Mouse (Mus musculus) heart, embryonic 11.5 days (tissue): ENCODE data around the gene Eif3k. TPM values are rescaled to one million over a fixed set of nuclear protein-coding genes. Genes with fewer than 3 reads are reported as not detected.

ENCODE experiments used
- ATAC-seq: fragments of 200-750 bp; cut with Nextera tagmentation; replicated peaks from 2 replicates; pipeline ENCODE4 v1.8.0; 2017; ENCODE audit warnings: moderate library complexity; ENCODE audit not compliant: insufficient number of reproducible peaks, low FRiP score, low TSS enrichment
- H3K27ac ChIP-seq: fragments of 300-500 bp; sonication (generic); 2 replicates; pipeline ENCODE4 v1.5.1; 2014; ENCODE audit warnings: mild to moderate bottlenecking, low read depth, low read length
- H3K27me3 ChIP-seq: fragments of 300-500 bp; sonication (generic); 2 replicates; pipeline ENCODE4 v1.6.1; 2014; ENCODE audit warnings: mild to moderate bottlenecking, low read length, mixed read lengths; ENCODE audit not compliant: control insufficient read depth, insufficient read depth
- H3K36me3 ChIP-seq: fragments of 300-500 bp; sonication (generic); 2 replicates; pipeline ENCODE4 v1.6.1; 2014; ENCODE audit warnings: mild to moderate bottlenecking, low read length, moderate library complexity, mixed read lengths; ENCODE audit not compliant: control insufficient read depth, insufficient read depth
- H3K4me1 ChIP-seq: fragments of 300-500 bp; sonication (generic); 2 replicates; pipeline ENCODE4 v1.6.1; 2014; ENCODE audit warnings: low read length; ENCODE audit not compliant: control insufficient read depth, insufficient read depth
- H3K4me2 ChIP-seq: fragments of 300-500 bp; sonication (generic); 2 replicates; pipeline ENCODE4 v1.6.1; 2014; ENCODE audit warnings: mild to moderate bottlenecking, moderate library complexity
- H3K4me3 ChIP-seq: fragments of 300-500 bp; sonication (generic); 2 replicates; pipeline ENCODE4 v1.5.1; 2014; ENCODE audit warnings: low read depth, low read length
- H3K9ac ChIP-seq: fragments of 300-500 bp; sonication (generic); 2 replicates; pipeline ENCODE4 v1.6.1; 2014; ENCODE audit warnings: mild to moderate bottlenecking, low read depth, low read length, moderate library complexity
- H3K9me3 ChIP-seq: fragments of 300-500 bp; sonication (generic); replicated peaks from 2 replicates; pipeline ENCODE4 v1.6.1; 2016; ENCODE audit warnings: low read length; ENCODE audit not compliant: control insufficient read depth
- WGBS: fragments of 180-500 bp; shearing (Covaris S2); extraction: QIAGEN DNeasy Blood & Tissue Kit; methylation state at CpG from one replicate; pipeline ENCODE4 v1.1.7; 2014; ENCODE audit not compliant: insufficient replicate concordance; 5-methylcytosine and 5-hydroxymethylcytosine counted together
- polyA plus RNA-seq: library from polyadenylated mRNA; unstranded; fragments of >200 nt; fragmentation: Nextera tagmentation; extraction: Ambion mirVana; gene quantifications from 2 replicates; pipeline ENCODE4 v1.2.1, GENCODE M21; 2014

Gene Eif3k
- polyA plus RNA-seq = 278 and 286 TPM in 2 replicates

DNA sequence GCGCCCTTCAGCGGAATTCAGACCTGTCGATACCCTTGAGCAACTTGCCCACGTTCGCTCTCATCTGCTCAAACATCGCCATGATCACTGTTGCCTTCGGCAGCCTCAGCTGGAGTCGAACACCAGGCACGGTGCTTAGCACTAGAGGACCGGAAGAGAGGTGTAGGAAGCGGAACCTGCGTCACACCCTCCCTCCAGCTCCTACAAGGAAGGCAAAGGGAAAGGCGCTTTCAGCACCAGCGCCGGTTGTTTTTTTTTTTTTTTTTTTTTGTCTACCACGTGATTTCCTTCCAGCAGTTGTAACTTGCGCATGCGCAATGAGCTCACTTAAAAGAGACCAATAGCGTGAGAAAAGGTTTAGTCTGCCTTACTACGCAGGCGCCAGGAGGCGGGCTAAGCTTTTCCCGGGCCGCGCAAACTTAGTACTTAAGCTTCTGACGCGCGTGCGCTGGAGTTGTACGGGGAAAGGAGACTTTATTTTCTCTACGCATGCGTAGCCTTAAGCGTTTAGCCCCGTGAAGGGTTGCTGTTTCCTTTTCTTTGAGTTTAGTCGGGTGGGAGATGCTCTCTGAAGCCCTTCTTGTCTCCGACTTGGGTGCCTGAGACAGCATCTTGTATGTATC is at the start of gene Eif3k, which contains the start of gene Map4k1:
Gene Eif3k (minus strand): TSS at position 214 of the 623 bp plus-strand sequence.
Gene Map4k1 (plus strand): TSS at position 400 of the 623 bp plus-strand sequence.
- peak within 1 kb of the TSS; percentile 91 for H3K9ac ChIP-seq
- no peaks in the 10 kb centered on the region for H3K27me3 ChIP-seq
- peak; percentile 89 for ATAC-seq
- peaks cover 10% of the 10 kb centered on the region for H3K4me1 ChIP-seq
- WGBS = under 1% methylated on average over 36 of the region's 36 CpGs
- peaks cover 15% of the 10 kb centered on the region for H3K36me3 ChIP-seq
- no peaks in the 10 kb centered on the region for H3K9me3 ChIP-seq
- peak within 1 kb of the TSS; percentile 89 for H3K4me3 ChIP-seq
- peak within 1 kb of the TSS; percentile 97 for H3K4me2 ChIP-seq
- H3K27ac ChIP-seq = peak within 1 kb of the TSS; percentile 85

DNA sequence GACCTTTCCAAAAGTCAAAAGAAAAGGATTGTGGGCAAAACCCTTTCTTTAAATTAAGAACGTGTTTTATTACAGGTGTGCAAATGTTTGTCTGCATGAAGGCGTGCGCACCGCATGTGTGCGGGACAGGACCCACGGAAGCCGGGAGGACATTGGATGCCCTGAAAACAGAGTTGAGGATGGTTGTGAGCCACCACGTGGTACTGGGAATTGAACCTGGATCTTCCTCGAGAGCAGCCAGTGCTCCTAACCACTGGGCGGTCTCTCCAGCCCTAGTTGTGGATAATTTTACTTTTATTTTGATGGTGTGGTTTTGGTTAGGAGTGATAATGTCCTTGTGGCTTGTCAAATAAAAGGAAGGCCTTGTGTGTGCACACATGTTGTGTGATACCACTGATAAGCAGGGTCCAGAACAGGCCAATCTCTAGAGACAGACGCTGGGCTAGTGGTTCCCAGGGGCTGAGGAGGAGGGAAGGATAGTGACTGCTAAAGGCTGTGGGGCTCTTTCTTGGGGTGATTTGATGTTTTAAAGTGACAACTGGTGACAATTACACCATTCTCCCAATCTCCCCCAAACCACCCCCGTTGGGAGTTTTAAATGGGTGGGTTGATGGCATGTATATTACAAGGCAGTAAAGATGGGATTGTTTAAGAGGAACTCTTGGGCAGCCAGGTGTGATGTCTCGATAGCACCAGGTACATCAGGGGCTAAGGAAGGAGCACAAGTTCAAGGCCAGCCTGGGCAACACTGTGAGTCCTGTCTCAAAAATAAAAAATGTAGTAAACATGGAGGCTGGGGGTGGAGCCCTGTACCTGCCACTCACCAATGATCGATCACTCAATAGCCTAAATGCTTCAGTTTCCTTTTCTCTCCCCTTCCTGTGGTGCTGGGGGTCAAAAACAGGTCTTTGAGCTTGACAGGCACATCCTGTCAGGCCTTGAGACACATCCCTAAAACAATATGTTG is 48.3 kb upstream of the Eif3k start:
- Histone ChIP-seq H3K4me3 (no peak overlapping the region), H3K9ac (no peak overlapping the region), H3K4me1 (no peaks in the 10 kb centered on the region), H3K4me2 (no peak overlapping the region), H3K27ac (no peak overlapping the region), H3K36me3 (no peaks in the 10 kb centered on the region), H3K27me3 (no peaks in the 10 kb centered on the region), H3K9me3 (no peaks in the 10 kb centered on the region)
- WGBS = 75% methylated on average over 14 of the region's 14 CpGs
- no peak for ATAC-seq

DNA sequence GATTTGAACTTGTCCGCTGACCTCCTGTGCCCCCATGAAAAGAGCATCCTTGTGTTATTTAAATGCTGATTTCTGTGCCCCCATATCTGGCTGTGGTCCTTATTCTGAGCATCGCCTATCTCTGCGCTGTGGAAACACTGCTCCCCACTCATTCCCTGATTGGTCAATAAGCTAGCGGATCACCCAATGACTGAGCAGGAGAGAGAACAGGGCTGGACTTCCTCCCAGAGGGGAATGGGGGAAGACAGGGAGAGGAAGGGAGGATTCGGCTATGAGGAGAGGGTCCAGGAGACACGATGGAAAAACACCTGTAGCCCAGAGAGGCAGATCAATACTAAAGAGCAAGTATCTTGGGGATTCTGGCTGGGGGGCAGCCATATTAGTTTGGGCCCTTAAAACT is 47.1 kb upstream of the Eif3k start:
- Histone ChIP-seq H3K9ac (no peak overlapping the region), H3K4me1 (no peaks in the 10 kb centered on the region), H3K9me3 (no peaks in the 10 kb centered on the region), H3K4me2 (no peak overlapping the region), H3K4me3 (no peak overlapping the region), H3K36me3 (no peaks in the 10 kb centered on the region), H3K27ac (no peak overlapping the region), H3K27me3 (no peaks in the 10 kb centered on the region)
- 80% methylated on average over 6 of the region's 6 CpGs for WGBS
- no peak for ATAC-seq

DNA sequence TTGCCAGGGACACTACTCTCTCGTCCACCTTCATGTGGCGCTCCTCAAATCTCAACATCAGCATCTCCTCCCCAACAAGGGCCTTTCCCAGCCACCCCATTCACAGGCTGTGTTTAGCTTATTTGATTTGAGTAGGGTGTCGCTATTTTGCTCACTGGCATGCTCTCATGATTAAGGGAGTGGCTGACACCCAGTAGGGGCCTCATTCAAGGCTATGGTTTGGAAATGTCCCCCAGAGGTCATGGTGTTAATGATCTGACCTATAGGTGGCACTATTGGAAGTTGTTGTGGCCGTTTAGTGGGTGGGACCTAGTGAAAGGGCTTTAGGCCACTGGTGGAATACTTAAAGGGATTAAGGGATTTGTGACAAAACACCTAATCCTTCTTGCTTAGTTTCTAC is 45.1 kb upstream of the Eif3k start:
- H3K27me3 ChIP-seq = no peaks in the 10 kb centered on the region
- H3K36me3 ChIP-seq = no peaks in the 10 kb centered on the region
- no peaks in the 10 kb centered on the region for H3K9me3 ChIP-seq
- WGBS = 69% methylated on average over 4 of the region's 4 CpGs
- H3K4me3 ChIP-seq = no peak overlapping the region
- H3K4me2 ChIP-seq = no peak overlapping the region
- no peak overlapping the region for H3K9ac ChIP-seq
- H3K4me1 ChIP-seq = no peaks in the 10 kb centered on the region
- ATAC-seq = no peak
- H3K27ac ChIP-seq = no peak overlapping the region

DNA sequence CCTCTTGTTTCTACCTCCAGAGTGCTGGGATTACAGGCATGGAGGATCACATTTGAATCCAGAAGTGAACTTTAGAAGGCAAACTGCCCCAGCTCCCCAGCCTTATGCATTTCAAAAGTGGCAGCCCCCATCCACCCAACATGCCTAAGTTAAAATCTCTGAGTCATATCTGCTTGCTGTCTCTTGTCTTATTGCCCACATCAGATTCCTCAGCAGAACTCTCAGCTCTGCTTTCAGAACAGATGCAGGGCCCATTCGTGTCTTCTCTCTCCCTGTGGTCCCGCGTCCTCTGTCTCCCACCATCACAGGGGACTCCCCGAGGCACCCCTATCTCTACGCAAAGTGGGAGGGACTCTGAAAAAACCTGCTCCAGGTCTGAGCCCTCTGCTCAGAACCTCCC is 44.5 kb upstream of the Eif3k start:
- no peak for ATAC-seq
- H3K4me1 ChIP-seq = no peaks in the 10 kb centered on the region
- no peaks in the 10 kb centered on the region for H3K27me3 ChIP-seq
- no peak overlapping the region for H3K4me3 ChIP-seq
- H3K27ac ChIP-seq = no peak overlapping the region
- no peaks in the 10 kb centered on the region for H3K9me3 ChIP-seq
- no peak overlapping the region for H3K9ac ChIP-seq
- H3K4me2 ChIP-seq = no peak overlapping the region
- H3K36me3 ChIP-seq = no peaks in the 10 kb centered on the region
- WGBS = 87% methylated on average over 5 of the region's 5 CpGs

DNA sequence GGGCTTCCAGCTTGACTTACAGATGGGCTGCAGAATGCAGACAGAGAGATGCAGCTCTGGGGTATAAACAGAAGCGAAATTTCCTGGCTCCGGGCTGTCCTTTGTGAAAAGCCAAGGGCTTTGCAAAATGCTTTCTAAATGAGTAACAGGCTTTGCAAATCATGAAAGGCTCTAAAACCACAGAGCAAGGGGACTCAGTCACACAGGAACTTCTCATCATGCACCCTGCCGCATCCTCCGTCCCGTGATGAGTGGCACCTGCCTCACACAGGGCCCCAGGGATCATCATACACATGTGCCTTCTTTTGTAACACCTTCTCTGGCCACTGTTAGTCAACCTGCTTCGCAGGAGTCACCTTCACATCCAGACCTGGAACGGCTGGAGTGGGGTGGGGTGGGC is 43.9 kb upstream of the Eif3k start:
- H3K4me3 ChIP-seq = no peak overlapping the region
- H3K27ac ChIP-seq = no peak overlapping the region
- no peak overlapping the region for H3K9ac ChIP-seq
- H3K27me3 ChIP-seq = peaks cover 3% of the 10 kb centered on the region
- no peaks in the 10 kb centered on the region for H3K9me3 ChIP-seq
- ATAC-seq = no peak
- H3K4me2 ChIP-seq = no peak overlapping the region
- WGBS = 77% methylated on average over 7 of the region's 7 CpGs
- H3K4me1 ChIP-seq = no peaks in the 10 kb centered on the region
- H3K36me3 ChIP-seq = no peaks in the 10 kb centered on the region

DNA sequence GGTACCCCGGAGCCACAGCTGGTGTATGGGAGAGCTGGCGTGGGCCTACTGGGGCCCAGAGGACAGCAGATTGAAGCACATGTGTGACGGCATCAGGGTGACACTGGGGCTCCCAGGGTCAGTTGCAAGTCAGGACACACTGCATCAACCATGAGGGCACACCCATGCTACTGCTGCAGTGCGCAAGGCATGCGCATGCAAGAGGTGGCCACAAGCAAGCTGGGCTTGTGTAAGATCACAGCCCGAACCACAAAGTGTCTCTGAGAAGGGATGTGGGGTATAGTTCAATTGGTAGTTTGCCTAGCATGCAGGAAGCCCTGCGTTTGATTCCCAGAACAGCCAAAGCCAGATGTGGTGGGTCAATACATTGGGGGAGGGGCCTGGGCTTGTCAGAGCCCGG is 41.9 kb upstream of the Eif3k start:
- no peak overlapping the region for H3K9ac ChIP-seq
- H3K4me3 ChIP-seq = no peak overlapping the region
- no peak overlapping the region for H3K27ac ChIP-seq
- peaks cover 23% of the 10 kb centered on the region for H3K27me3 ChIP-seq
- WGBS = 89% methylated on average over 8 of the region's 8 CpGs
- H3K4me2 ChIP-seq = no peak overlapping the region
- H3K36me3 ChIP-seq = no peaks in the 10 kb centered on the region
- no peak for ATAC-seq
- peaks cover 6% of the 10 kb centered on the region; the same call in 1 of the 2 replicates for H3K4me1 ChIP-seq
- H3K9me3 ChIP-seq = no peaks in the 10 kb centered on the region

DNA sequence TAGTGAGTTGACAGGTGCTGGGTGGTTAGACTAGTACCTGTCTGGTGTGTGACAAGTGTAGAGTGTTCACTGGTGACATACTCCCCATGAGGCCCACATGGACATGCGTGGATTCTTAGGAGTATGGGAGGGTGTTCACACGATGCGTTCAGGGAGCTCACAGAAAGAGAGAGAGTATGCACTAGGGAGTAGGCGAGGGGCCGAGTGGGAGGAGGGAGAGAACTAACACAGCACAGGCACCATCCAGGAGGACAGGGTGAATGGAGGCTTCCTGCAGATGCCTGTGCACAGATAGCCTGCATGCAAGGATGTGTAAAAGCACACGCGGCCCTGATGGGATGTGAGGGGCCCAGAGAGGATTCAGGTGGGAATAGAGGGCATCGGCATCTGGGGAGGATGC is 40.8 kb upstream of the Eif3k start:
- H3K4me3 ChIP-seq = no peak overlapping the region
- no peak overlapping the region for H3K9ac ChIP-seq
- no peak overlapping the region for H3K4me2 ChIP-seq
- H3K27me3 ChIP-seq = peaks cover 33% of the 10 kb centered on the region
- peaks cover 6% of the 10 kb centered on the region; the same call in 1 of the 2 replicates for H3K4me1 ChIP-seq
- no peak overlapping the region for H3K27ac ChIP-seq
- 78% methylated on average over 8 of the region's 8 CpGs for WGBS
- no peaks in the 10 kb centered on the region for H3K9me3 ChIP-seq
- no peak for ATAC-seq
- no peaks in the 10 kb centered on the region for H3K36me3 ChIP-seq
